Mouse (Mus musculus) ovary, adult 18-20 months (tissue): ENCODE results near the gene Enho.

ENCODE experiments used
- DNase-seq: peaks from one replicate; pipeline ENCODE4 v3.0.0; 2022; ENCODE audit warnings: low spot score, mixed read lengths

The Enho gene

DNA sequence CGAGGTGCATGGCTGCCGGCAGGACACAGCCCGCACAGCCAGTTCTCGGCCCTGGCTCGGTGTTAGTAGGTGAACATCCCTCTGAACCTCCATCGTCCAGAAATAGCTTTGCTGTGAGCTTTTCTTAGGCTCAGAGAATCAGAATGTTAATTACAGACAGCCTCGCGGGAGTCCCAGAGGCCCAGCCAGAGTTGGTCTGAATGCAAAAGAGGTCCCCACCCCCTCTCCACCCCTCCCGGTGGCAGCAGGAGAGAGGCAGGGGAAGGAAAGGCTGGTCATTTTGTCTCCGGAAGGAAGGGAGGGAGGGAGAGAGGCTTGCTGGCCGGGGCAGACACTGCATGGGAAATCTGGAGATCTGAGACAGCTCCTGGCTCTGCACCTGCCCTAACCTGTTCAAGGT lies 8.7 kb downstream of the Enho start:
- DNase-seq, result no peak

DNA sequence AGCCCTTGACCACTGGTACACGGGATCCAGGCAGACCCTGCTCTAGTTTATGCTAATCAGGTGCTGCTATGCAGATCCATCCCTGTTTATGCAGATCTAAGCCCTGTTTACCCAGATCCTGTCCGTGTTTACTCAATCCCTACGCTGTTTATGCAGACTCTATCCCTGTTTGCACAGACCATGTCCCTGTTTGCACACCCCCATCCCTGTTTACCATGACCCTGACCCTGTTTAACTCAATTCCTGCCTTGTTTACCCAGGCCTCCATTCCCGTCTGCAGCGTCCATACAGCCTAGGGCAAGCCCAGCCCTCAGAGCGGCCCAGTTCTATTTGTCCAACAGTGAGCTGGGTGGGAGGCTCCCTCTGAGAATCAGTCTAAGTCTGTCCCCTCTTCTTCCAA lies 9.9 kb downstream of the Enho start:
- DNase-seq, result no peak

DNA sequence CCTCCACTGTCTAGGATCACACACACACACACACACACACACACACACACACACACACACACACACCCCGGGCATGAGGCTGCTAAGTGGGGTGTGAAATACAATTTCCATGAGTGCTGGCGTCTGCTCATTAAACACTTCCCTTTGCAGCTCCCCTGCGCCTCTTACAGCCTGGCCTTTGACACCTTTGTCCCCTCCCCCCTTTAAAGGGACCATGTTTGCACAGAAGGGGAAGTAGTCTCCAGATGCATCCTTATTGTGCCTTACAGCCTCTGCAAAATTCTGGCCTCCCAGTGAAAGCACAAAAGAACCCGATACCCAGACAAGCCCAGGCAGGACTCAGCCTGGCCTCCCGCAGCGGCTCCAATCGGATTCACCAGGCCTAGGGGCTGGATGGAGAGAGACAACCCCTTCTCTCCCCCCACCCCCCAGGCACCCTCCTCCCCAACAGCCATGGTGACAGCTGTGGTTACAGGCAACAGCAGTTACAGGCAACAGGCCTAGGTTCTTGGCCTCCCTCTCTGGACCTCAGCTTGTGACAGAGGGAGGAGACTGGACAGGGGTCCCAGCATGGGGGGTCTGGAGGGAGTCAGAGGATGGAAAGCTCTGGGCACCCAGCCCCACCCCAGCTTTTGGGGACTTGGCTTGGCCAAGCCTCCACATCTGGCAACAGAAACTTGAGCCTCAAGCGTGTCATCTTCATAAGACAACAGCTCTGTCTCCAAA lies 11.8 kb downstream of the Enho start:
- no peak for DNase-seq

DNA sequence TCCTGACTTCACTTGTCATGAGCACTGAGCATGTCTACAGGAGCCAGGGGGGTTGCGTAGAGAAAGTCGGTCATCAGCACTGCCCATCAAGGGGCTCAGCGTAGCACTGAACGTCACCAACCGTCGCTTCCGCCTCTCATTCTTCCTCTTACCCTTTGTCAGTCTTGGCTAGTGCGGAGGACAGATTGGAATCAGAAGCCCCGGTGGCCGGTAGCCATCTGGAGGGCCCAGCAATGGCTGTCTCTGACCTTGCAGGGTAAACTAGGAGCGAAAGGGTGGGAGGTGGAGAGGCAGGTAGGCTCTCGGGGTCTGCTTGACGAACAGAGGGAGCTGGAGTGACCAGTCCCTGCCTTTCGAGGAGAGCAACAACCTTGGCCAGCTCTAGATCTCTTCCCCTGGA lies 18.1 kb downstream of the Enho start:
- no peak for DNase-seq

DNA sequence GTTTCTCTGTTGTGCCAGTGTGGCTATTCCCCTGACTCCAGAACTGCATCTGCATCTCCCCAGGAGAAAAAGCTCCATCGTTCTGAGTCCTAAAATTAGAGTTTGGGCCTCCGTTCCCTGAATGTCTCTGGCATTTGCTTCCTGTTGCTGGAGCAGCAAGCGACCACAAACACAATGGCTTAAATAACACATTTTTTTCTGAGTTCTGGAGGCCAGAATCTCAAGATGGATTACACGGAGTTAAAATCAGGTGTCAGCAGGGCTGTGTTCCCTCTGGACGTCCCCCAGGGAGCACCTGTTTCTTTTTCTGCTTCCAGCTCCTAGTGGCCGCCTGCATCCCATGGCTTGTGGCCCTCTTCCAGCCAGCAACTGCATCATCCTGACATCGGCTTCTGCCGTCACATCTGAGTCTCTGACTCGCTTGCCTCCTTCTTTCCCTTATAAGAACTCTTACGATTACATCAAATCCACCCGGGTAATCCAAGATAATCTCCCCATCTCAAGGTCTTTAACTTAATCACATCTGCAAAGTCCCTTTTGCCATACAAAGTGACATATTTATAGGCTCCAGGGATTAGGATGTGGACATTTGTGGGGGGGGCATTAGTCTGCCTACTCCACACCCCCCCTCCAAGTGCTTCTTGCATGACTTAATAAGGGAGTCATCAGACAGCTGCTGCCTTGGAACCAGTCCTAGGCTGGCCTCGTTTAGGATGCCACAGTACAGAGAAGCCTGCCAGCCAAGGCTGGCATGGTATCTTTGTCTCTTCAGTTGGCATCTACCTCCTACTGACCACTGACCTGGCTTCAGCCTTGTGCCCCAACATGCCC lies 21.0 kb downstream of the Enho start:
- no peak for DNase-seq

DNA sequence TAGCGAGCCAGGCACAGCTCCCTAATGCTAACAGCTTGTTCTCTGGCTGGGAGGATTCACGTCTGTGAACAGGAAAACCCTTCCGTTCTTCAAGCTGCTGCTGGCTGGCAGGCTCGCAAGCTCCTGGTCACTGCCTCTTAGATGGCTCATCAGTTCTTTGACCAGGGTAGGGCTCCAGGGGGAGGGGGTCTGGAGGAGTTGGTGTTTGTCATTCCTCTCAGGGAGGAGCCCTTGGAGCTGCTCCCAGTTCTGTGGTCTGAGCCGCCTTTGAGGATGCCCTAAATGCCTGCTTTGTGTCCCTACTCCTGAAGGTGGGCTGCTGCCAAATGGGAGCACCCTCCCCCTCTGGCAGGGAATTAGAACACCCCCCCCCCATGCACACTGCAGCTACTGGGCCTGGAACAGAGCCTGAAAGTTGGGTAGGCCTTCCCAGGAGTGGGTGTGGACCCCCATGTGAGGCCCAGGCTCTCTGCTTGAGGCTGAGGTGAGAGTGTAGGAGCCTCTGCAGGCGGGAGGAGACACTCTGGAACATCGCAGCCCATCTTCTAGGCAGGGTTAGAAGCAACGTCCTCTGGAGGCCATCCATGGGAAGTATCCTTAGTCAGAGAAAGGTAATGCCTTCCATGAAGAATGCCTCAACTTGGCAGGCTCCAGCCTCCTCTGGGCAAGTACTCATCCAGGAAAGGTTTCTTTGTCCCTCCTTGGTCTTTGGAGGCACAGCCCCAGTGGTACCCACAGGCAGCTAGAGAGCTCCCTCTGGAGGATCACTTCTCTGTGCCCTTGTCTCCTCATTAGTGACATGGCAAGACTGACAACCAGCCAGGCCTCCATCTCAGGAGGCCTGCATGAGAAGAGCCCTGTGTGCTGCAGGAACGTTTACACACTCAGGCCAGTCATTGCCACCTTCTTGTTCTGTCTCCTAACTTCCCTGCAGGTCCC lies 24.2 kb downstream of the Enho start:
- DNase-seq, result no peak

DNA sequence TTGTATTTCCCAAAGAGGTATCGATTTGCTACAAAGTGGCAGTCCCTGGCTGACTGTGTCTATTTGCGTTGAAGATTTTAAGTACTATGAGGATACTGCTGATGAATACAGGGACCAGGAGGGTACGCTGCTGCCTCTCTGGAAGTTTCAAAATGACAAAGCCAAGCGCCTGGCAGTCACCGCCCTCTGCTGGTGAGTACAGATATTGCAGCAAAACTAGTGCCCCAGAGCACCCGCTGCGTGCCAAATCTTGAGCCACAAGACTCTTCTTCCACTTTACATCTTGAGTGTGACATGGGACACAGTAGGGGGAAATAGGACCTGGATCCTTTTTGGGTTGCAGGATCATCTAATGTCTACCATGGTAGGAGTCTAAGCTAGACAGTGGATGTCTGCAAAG lies 26.0 kb downstream of the Enho start:
- DNase-seq, result peak; percentile 17

DNA sequence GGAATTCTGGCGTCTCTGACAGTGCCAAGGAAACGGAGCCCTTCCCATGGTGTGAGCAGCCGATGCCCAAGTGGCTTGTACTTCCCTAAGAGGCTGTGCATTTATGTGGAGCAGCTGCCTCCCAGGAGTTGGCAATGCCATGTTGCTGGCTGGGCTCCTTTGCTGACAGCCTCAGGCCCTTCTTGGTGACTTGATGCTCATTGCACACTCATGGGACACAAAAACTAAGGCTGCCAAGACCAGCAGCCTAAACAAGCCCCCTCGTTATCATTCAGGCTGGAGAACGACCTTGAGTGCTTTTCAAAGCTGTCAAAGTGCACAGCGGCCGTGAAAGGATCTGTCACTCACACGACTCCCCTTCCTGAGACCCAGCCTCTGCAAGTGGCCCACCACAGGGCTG lies 28.0 kb downstream of the Enho start:
- no peak for DNase-seq

DNA sequence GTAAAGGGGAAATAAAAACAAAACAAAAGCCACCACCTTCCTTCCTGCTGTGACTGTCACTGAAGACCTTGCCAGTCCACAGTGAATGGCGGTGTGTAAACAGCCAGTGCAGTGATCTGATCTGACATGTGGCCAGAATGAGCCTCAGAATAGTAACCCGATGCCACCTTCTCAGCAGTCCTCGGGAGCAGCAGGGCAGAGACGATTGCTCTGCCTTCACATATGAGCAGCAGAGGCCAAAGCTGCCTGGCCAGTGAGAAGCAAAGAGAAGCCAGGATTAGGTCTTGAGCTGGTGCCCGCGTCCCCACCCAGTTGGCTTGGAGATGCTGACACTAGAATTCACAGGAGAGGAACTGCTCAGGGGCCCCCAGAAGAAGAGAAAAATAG lies 29.5 kb downstream of the Enho start:
- no peak for DNase-seq

DNA sequence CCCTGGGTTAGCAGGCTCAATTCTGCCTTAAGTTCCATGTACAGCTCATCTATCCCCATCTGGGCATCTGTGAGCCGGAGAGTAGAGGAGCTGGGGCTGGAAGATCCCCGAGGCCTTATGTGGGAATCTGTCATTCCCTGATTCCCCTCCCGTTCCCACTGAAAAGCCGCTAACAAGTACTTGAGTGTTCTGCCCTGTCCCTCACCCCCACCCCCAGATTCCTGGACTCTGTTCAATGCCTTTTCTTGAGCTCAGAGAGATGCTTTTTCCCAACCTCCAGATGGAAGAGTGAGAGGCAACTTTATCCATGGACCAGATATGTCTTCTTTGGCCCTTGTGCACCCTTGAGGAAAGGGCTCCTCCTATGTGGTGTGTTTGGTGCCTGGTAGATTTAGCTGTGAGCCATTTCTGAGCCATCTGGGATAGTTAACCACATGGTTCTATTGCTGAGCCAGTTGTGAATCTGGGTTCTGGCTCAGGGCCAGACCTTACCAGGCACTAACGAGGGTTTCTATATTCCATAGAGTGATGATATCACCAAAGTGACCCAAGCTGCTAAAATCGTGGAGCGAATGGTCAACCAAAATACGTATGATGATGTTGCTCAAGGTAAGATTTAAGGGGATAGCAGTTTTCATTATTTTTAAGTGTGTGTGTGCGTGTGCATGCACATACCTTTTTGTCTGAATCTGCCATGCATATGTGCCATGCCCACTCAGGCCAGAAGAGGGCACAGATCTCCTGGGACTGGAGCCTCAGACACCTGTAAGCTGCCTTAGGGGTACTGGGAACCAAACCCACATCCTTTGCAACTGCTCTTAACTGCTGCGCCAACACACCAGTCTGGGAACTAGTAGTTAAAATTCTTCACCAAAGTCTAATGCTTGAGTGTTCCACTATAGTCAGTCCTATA lies 30.2 kb downstream of the Enho start:
- no peak for DNase-seq

DNA sequence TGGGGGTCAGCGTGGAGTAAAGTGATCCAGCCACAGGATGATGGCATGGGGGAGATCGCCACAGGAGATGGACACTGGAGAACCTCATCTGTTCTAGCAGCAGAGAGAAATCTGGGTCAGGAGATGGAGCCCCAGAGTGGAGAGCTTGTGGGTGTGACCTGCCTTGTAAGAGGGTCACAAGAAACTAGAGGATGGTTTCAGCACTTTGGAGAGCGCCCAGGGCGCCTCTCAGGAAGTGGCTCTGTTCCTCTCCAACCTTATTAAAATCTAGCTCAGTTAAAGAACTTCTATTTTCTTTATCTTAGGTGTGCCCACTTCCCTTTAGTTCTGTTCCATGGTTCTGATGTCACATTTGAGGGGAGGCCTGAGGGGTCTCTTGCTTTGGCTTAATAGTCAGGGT lies 33.3 kb downstream of the Enho start:
- no peak for DNase-seq

DNA sequence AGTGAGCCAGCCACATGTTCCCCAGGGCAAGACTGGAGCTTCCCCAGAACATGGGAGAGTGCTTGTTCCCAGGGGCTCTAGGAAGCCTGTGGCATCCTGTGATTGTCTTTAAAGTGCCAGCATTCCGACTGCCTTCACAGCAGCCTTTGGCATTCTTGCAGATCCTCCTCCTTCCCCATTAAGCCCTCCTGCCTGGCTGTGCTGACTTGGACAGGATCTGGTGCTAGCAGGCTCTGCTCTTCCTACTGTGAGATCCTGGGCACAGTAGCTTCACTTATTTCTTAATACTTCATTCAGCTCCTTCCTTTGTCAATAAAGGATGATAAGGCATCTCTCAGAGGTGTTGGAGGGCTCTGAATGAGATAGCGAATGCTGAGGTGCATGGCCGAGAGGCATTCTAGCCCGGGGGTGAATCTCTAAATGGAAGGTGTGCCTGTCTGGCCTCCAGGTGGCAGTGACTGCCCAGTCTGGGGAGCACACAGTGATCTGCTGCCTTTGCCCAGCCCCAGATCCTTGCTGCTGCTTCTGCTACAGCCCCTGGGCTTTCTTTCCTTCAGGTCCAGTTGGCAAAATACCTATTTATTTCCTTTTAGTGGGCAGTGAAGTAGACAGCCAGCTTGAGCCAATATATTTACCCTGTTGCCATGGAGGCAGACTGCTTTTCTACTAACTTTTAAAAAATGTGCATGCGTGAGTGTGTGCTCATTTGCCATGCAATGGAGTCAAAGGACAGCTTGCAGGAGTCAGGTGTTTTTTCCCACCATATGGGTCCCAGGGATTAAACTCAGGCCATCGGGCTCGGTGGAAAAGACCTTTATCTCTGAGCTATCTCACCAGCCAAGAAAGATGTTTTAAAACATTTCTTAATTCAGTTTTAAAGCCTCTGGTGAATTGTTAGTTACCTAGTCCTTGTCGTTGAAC lies 35.4 kb downstream of the Enho start:
- no peak for DNase-seq

DNA sequence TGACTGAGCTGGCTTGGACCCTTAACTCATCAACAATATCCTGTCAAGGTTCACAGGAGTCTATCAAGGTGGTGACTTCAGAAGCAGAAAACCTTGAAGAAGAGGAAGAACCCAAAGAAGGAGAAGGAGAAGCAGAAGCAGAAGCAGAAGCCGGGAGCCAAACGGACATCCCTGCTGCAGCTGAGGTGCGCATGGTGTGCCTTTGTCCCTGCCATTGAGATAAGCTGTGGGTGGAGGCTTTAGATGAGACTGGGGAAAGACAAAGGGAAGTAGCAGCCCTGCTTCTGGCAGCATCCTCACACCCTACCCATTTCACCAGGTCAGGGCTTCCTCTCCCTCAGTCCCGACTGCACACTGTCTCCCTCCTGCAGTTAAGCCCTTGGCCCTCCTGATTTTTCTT lies 37.3 kb downstream of the Enho start:
- no peak for DNase-seq
